Mouse (Mus musculus): ENCODE results near the gene Ttc22.

The Ttc22 gene

DNA sequence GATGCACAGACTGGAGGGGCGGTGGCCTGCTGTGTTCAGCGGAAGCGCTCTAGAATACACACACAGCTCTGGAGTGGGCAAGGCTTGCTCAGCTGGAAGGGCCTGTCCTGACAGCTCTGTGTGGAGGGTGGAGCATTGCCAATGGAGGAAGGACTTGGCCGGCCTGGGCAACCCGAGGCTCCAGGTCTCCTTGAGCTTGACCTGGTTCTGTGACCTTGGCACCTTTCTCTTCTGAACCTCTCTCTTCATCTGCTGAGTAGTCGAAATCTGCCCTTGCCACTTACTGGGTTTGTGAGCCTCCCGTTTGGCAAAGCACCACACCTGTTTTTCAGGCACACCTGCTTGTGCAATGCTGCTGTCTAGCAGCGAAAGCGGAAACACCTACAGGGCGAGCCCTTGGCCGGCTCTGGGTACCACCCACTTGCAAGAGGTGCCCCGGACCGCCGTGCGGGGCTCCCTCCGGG is at the start of gene Ttc22:
TSS of gene Ttc22 (plus strand) at position 403 of the 464 bp plus-strand sequence.
- no peak for DNase-seq (ENCODE audit: low spot score)

DNA sequence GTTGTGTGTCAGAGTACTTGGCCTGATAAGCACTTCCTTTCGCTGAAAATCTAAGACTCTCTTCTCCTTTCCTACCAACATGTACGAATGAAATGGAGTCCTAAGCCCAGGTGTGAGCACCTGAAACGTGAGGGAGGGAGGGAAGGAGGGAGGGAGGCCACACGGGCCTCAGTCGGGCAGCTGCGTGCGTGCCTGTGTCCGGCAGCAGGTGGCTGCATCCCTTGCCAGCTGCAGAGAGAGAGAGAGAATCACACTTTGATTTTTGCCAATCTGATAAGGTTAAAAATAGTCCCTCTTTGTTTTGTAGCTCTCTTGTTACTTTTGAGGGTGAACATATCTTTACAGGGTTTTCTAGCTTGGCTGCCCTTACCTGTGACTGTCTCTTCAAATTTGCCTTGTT is 47.2 kb upstream of the Ttc22 start:
- DNase-seq (ENCODE audit: low spot score): no peak

DNA sequence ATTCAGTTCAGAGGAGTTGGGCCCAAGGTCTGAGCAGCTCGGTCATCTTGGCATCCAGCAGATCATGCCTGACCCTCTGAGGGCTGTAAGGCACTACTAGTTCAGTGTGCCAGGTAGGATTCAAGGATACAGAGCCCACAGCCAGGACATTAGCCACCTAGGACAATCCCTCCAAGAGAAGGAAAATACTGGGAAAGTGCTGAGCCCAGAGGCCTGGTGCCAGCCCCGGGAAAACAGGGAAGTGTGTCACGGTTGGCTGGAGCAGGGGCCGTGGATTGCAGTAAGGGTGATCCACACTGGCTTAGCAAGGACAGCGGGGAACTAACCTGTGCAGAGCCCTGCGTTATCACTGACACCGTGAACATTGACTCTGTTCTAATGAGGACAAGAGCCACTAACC is 44.7 kb upstream of the Ttc22 start:
- DNase-seq (ENCODE audit: low spot score): no peak

DNA sequence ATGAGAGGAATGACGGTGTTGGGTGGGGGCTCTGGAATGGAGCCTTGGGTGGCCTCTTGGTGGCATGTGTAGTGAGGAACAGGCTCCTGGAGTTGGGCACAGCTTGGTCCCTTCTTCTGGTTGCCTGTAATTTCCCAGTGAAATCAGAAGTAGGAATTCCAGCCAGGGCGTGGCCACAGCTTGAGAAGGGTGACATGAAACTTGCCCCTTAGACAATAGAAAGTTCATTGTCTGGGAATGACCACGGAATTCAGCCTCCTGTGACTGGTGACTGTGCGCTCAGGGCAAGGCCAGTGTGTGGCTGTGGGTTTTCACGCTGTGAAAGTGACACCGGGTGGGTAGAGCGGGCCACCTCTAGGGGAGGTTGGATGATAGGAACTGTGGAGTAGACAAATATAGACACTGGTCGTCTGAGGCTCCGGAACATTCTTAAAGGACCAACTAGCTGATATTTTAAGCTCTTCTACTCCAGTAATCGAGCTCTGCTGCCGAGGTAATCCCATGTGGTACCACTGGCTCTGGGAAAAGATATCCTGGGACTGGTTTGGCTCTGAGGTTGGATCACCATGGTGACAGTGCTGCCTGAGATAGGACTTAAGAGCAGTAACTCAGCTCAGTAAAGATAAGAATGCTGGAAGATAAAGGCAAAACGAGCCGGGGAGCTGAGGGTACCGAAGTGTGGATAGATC is 40.9 kb upstream of the Ttc22 start:
- no peak for DNase-seq (ENCODE audit: low spot score)

DNA sequence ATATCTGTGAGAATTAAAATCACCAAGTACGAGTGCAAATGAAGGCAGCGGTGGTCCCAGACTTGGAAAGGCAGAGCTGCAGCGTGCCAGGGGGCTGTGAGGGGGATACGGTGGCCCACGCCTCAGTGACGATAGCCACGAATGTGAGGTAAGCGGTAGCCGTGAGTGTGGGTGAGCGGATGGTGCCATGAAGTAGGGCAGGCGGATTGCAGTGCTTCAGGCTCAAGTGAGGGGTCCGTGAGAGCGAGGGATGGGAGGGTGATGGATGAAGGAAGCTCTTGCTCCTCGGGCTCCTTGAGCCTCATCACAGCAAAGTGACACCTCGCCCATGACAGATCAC is 40.4 kb upstream of the Ttc22 start:
- DNase-seq (ENCODE audit: low spot score): no peak

DNA sequence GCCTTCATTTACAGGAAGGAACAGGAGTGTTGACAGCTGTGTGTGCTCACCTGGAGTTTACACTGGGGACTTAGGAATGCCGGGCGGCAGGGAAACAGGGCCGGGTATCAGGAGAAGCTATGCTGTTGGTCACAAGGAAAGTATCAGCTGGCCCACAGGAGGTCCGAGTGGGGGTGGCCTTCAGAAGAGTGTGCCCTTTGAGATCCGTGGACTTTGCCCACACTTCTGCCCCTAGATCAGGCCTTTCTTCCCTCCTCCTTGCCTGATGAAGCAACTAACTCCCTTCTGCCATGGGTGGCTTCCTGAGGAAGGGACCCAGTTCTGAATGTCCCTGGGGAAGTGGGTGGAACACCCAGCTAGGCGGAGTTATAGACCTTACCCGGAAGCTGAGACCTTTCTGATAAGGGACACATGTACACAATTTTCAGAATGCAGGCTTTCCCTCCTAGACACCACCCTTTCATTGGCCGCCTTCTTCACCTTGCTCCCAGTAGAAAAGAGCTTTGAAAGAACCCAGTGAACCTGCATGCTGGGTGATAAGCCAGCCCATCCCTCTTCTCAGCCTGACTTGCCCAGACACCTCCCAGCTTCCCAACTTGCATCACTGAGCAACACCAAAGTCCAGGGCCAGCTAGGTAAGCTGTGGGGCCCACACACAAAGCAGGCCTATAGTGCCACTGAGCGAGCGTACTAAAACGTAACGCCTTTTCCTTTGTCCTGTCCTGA is 39.6 kb upstream of the Ttc22 start:
- DNase-seq (ENCODE audit: low spot score): no peak

DNA sequence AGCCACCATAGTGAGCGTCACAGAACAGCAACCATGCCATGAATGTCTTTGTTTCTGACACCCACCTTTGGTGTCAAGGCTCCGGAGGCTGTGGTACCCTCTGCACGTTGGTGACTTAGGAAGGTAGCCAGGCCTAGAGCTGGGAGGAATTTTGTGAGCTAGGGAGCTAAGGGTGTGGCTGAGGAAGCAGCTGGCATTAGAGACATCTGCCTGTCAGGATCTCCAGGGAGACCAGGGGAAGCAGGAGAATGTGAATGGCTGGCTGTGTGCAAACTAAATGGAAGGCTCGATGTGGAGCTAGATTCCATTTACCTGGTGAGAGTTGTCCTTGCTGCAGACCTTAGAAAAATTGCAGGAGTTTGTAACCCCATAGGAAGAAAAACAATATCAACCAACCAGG is 37.6 kb upstream of the Ttc22 start:
- DNase-seq (ENCODE audit: low spot score): no peak

DNA sequence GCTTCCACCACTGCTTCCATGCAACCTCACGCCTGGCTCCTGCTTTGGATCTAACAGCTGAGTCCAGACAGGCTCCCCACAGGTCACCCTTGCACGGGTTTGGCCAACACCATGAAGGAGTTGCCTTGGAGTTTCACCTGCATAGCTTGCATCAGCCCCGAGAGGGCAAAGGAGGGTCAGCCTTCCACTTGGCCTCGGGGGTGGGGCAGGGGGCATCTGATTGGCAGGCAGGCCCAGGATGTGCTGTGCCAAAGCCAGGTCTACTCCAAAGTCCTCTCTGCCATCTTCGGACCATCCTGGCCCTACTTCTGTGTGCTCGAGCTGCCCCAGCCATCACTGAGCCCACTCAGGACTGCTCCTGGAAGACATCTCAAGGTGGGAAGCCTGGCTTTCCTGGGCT is 35.2 kb upstream of the Ttc22 start:
- no peak for DNase-seq (ENCODE audit: low spot score)

DNA sequence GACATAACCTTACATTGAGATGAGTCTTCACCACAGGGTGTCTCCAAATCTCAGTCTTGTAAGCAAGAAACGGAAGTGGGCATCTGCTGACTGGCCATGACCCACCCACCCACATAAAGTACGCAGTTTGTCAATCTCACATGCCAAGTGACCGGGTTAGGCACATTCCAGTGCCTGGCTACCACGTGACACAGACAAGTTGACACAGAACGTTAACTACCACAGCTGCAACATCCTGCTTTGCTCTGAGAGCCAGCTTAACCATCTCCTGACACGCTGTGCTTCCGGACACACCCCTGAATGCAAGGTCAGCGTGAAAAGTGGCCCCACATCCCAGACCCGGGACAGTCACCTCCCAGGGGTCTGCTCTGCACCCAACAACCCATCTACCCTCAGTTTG is 32.1 kb upstream of the Ttc22 start:
- DNase-seq (ENCODE audit: low spot score): no peak

DNA sequence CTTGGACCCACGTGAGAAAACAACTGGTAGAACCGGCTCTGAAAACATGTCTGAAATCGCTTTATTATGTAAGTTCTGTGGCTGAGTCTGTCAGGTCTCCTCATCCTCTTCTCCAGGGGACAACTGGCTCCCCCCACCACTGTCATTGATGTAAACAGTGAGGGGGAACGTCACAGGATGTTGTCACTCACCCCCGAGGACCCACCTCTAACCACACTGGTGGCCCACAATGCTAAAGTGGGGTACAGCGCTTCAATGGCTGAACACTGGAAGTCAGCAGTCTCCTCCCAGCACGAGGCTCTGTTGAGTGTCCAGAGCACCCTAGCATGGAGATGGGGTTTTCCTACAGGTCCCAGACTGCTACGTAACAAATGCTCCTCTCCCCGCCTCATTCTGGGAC is 31.4 kb upstream of the Ttc22 start:
- no peak for DNase-seq (ENCODE audit: low spot score)

DNA sequence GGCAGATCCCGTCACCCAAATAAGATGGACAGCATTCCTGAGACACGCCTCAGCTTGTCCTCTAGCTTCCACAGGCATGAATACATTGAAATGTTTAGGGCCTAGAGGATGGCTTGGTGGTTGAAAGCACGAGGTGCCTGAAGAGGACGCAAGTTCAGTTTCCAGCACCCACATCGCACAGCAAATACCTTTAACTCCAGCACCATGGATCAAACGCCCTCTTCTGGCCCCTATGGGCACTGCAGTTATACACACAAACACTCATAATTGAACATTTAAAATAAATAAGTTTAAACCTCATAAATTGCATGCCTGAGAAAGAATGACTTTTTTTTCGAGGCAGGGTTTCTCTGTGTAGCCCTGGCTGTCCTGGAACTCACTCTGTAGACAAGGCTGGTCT is 28.6 kb upstream of the Ttc22 start:
- DNase-seq (ENCODE audit: low spot score): no peak

DNA sequence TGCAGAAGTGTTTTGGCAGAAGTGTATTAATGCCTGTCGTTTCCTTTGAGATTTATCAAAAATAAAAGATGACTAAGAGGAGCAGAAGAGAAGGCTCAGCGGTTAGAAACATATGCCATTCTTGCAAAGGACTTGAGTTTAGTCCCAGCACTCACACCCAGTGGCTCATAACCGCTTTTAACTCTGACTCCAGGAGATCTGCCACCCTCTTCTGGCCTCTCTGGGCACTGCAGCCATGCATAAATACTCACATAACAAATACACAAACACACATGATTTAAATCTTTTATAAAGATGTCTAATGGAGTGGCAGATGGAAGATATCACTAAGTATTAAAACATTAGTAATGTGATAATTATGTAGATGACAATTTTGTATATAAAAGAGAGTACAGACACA is 26.0 kb upstream of the Ttc22 start:
- DNase-seq (ENCODE audit: low spot score): no peak

DNA sequence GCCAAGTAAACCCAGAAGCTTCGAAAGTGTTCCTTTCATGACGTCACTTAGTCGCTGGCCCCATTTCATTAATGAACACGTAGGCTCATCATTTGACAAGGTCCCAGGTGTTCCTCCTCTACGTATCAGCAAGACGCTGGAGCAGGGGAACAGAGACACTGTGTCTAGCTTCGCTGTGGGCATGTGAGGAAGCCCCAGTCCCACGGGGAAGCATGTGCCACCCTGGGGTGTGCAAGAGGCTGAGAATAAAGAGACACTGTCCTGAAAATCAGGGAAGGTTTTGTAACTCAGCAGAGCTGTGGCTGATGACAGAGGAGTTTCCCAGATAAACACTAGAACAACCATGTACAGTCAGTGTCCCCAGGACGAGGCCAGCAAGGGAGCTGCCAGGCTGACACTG is 25.2 kb upstream of the Ttc22 start:
- no peak for DNase-seq (ENCODE audit: low spot score)

DNA sequence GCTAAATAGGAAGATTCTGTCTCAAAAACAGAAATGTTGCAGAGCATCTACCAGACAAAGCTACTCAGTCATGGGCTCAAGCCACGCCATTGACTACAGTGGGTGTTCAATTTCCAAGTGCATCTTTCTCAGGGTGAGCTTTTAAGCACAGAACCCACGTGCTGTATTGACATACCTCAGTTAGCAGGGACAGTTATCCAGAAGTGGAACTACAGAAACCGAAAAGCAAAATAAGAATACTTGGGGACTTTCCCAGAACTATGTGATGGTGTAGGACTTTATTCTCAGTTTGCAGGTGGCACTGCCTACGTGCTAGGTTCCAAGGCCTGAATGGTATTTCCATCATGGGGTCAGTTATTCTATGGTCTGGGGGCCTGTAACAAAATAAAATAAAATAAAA is 24.5 kb upstream of the Ttc22 start:
- no peak for DNase-seq (ENCODE audit: low spot score)

DNA sequence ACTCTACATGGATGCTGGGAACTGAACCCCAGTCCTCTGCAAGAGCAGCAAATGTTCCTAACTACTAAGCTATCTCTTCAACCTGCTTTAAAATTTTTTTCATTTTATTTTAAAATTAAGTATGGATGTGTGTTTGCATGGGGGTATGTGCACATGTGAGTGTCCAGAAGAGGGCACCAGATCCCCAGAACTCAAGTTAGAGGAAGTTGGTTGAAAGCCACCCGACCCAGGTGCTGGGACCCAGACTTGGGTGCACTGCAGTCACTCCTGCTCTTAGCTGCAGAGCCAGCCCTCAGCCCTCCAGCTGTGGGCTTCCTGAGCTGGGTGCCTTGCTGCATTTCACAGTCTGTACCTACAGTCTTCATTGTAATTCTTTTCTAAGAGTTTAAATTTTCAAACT is 22.8 kb upstream of the Ttc22 start:
- no peak for DNase-seq (ENCODE audit: low spot score)

DNA sequence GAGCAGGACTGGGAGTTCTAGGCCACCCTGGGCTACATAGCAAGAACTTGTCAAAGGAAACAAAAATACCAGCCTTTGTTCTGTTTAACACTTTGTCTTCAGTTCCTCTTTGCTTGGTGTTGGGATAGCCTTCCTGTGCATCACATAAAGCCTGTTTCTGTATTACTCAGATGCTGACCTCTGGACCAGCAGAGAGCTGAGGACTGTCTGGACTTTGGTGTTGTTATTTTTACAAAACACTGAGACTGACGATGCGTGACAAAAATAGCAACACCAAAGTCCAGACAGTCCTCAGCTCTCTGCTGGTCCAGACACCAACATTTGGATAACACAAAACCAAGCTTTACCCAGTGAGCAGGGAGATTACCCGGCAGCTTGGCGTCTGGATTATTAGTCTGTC is 21.5 kb upstream of the Ttc22 start:
- no peak for DNase-seq (ENCODE audit: low spot score)

DNA sequence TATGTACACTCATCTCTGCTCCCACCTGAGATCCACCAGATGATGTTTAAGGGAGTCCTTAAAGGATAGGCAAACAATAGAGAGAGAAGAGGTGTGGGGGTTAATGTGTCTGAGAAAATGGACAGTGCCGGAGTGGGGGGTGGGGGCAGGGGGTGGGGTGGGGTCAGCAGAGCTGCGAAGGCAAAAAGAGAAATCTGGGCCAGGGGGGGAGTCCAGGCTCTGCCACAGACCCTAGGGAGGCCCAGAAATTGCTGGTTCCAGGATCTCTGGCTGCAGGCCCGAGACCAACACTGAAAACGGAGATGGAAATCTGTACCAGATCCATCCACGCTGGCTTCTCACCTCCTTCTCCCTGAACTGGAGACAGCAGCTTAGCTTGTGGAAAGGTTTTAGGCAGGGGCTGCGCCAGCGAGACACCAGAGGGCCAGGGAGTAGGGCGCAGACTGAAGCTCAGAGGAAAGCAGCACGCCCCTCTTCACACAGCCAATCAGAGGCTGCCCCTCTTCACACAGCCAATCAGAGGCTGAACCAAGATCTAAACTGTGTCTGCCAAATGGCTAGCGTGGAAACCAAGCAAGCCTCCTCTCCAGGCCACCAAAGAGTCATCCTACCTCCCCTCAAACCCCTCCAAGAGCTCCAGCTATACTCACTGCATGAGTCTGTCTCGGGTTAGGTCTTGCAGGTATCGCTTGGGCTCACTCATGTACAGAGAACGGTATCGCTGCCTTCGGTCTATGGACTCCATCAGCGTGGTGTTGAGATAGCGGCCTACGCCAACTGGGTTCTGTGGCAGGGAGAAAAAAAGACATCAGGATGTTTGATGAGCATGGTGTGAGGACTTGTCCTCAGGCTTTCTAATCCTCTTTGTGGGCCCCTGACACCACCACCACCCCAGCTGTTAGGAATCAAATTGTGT is 15.3 kb upstream of the Ttc22 start:
- DNase-seq (ENCODE audit: low spot score): no peak

DNA sequence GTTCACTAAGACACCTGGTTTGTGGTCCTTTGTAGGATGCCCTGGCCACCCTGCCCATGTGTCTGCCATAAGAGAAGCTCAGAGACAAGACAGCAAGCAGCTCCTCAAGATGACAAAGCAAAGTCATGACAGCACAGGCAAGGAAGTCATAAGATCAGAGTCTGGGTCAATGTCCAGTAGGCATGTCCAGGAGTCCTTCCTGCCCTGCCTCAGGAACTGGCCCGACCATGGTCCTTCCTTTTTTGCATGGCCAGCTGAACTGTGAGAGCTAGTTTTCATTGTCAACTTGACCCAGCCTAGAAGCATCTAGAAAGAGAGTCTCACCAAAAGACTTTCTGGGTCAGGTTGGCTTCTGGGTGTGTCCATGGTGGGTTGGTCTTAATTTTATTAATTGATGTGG is 14.3 kb upstream of the Ttc22 start:
- no peak for DNase-seq (ENCODE audit: low spot score)

DNA sequence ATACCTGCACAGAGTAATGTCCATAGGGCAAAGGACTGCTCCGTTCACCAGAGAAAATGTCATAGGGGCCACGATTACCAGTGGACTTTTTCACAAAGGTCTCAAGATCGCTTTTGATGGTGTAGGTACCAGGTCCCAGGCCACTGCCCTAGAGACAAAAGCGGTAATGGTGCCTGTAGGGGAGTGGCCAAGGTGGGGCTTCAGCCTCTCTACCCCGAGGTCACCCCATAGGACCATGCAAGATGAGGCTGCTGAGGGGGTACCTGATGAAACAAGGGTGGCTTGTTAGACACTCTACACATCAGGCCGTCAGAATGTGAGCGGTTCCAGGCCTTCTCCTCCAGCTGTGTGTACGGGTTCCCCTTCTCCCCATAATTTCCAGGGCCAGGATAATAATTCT is 9.1 kb upstream of the Ttc22 start:
- DNase-seq (ENCODE audit: low spot score): no peak

DNA sequence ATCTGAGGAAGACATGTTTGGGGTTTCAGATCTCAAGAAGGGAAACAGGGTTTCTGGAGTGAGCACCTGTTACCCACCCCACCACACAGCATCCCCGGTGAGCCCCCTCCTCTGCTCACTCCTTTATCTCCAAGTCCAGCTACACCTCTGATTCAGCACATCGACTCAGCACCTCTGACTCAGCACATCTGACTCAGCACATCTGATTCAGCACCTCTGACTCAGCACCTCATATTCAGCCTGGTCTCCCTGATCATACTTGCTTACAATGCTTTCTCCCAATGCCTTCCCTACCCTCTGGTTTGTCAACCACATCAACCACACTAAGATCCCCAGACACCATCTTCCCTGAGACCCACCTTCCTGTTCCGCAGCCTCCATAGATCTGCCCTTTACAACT is 8.7 kb upstream of the Ttc22 start:
- DNase-seq (ENCODE audit: low spot score): no peak

DNA sequence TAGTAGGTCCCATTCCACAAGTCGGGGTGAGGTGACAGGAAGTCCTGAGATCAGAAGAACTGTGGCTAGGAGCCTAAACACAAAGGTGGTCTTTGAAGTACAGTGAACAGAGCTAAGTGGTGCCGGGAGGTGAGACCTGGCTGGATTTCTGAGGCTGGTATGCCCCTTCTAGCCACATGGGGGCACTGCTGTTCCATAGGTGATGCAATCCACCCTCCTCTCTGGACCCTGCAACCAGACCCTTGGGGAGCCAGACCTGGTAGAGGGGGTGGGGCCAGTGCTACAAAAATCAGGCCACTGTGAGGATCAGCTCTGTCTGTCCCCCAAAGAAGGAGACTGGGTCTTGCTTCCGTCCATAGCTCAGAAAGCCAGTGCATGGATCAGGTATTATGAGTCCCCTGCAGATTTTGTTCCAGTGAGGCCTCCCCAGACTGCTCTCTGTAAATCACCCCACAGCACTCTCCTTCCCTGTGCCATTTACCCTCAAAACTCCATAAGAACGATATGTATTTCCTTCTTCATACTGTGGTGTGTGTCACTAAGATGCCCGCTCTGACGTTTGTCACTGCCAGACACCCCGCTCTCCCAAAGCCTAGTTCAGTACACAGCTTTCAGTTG is 7.9 kb upstream of the Ttc22 start:
- peak; percentile 55 for DNase-seq (ENCODE audit: low spot score)

DNA sequence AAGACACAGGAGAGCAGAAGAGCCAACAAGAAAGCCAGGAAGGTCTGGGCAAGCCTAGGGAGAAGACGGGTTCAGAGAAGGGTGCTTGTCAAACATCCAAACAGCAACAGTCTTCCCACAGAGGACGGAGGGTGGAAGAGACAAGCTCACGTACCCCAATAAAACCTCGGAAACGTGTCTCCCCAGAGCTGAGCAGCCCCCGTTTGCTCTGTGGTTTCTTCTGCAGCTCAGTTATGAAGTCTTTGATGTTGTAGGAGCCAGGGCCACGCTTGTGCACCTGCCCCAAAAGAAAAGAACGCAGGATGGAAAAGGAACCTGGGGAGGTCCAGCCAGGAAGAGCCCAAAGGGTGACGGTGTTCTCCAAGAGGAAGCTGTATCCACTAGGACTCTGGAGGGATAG is 7.4 kb upstream of the Ttc22 start:
- DNase-seq (ENCODE audit: low spot score): no peak

DNA sequence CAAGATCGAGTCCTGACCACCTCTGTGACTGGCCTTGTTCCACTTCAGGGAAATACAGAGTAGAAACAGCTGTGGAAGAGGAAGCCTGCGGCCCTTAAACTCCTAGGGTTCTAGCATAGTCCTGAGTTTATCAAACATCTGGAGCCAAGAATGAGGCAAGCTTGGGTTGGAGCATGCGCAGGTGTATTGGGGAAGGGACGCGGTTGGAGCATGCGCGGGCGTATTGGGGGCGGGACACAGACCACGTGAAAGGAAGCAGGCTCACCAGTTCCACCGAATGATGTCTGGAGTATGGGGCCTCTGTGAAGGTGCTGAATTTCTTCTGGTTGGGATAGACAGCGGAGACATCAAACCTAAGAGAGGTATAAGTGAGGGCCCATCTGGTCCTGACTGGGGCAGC is 6.6 kb upstream of the Ttc22 start:
- DNase-seq (ENCODE audit: low spot score): no peak
